Mouse (Mus musculus) skeletal muscle tissue, adult 2 months (tissue): ENCODE measurements at regions not wholly inside any gene's neighbourhood (a gene's known extent, or its start where the extent isn't known, plus 50 kb on each side); places are given as distances from the start of the nearest gene placed in this dataset.
"Not testable (repeated sequence)": the region's sequence is repeated elsewhere in the genome, so short reads cannot be mapped to it uniquely, and the experiment has no call there.

Source experiments
- DNase-seq: peaks from one replicate; pipeline ENCODE4 v3.0.0-alpha.2; 2012; ENCODE audit warnings: low read depth, low spot score

- DNase-seq, result no peak
These were observed 825.1 kb downstream of the Diaph3 start for GRCm38 (mm10) chr14:86315974-86316373.

- no peak for DNase-seq
These were observed 832.0 kb downstream of the Diaph3 start for GRCm38 (mm10) chr14:86308949-86309543.

- DNase-seq, result no peak
These were observed 833.2 kb downstream of the Diaph3 start for GRCm38 (mm10) chr14:86307806-86308205.

GRCm38 (mm10) chr14:86301666-86302065 is 839.4 kb downstream of the Diaph3 start:
- DNase-seq, result no peak

- no peak for DNase-seq
These were observed 840.2 kb downstream of the Diaph3 start for GRCm38 (mm10) chr14:86300811-86301210.

- DNase-seq, result no peak
These were observed 843.0 kb downstream of the Diaph3 start for GRCm38 (mm10) chr14:86297991-86298390.

- DNase-seq, result not testable (repeated sequence)
These were observed 846.4 kb downstream of the Diaph3 start for GRCm38 (mm10) chr14:86294606-86295005.

- no peak for DNase-seq
These were observed 847.2 kb downstream of the Diaph3 start for GRCm38 (mm10) chr14:86293804-86294203.

- no peak for DNase-seq
These were observed 847.7 kb downstream of the Diaph3 start for GRCm38 (mm10) chr14:86293371-86293770.

- no peak for DNase-seq
These were observed 850.5 kb downstream of the Diaph3 start for GRCm38 (mm10) chr14:86290556-86290955.

- DNase-seq, result no peak
These were observed 879.3 kb downstream of the Diaph3 start for GRCm38 (mm10) chr14:86261640-86262230.

- no peak for DNase-seq
These were observed 886.8 kb downstream of the Diaph3 start for GRCm38 (mm10) chr14:86254196-86254595.

- DNase-seq, result no peak
These were observed 889.4 kb downstream of the Diaph3 start for GRCm38 (mm10) chr14:86251617-86252016.

GRCm38 (mm10) chr14:86247686-86248085 is 893.3 kb downstream of the Diaph3 start:
- DNase-seq, result no peak

- DNase-seq, result no peak
These were observed 894.3 kb downstream of the Diaph3 start for GRCm38 (mm10) chr14:86246770-86247169.

- no peak for DNase-seq
These were observed 897.4 kb downstream of the Diaph3 start for GRCm38 (mm10) chr14:86243662-86244061.

GRCm38 (mm10) chr14:86242836-86243235 is 898.2 kb downstream of the Diaph3 start:
- no peak for DNase-seq

- DNase-seq, result no peak
These were observed 901.9 kb downstream of the Diaph3 start for GRCm38 (mm10) chr14:86239090-86239489.

- no peak for DNase-seq
These were observed 907.7 kb downstream of the Diaph3 start for GRCm38 (mm10) chr14:86233305-86233704.

- no peak for DNase-seq
These were observed 910.4 kb downstream of the Diaph3 start for GRCm38 (mm10) chr14:86230609-86231008.

- no peak for DNase-seq
These were observed 911.3 kb downstream of the Diaph3 start for GRCm38 (mm10) chr14:86229755-86230154.

- DNase-seq, result no peak
These were observed 925.3 kb downstream of the Diaph3 start for GRCm38 (mm10) chr14:86215711-86216110.

- no peak for DNase-seq
These were observed 929.4 kb downstream of the Diaph3 start for GRCm38 (mm10) chr14:86211654-86212053.

- DNase-seq, result no peak
These were observed 936.5 kb downstream of the Diaph3 start for GRCm38 (mm10) chr14:86204582-86204981.
